Mouse (Mus musculus) kidney, postnatal 10 days (tissue): Measurements from ENCODE around the gene Dlx4.
A peak's percentile ranks its signal among the peaks of the same experiment; 100 is the strongest.

ENCODE experiments used
- DNase-seq: peaks from one replicate; pipeline ENCODE4 v3.0.0; 2021; ENCODE audit warnings: mixed read lengths

The Dlx4 gene

GRCm38 (mm10) chr11:95145851-95146403 is at the start of gene Dlx4:
Gene Dlx4 (minus strand): TSS chr11:95146263.
- DNase-seq = peak; percentile 41

GRCm38 (mm10) chr11:95189863-95190262 is 43.8 kb upstream of the Dlx4 start:
- peak; percentile 57 for DNase-seq

GRCm38 (mm10) chr11:95186826-95187225 is 40.8 kb upstream of the Dlx4 start:
- peak; percentile 25 for DNase-seq

GRCm38 (mm10) chr11:95185700-95186099 is 39.6 kb upstream of the Dlx4 start:
- peak; percentile 77 for DNase-seq

- no peak for DNase-seq
Measured at GRCm38 (mm10) chr11:95184561-95184960, 38.5 kb upstream of the Dlx4 start.

- no peak for DNase-seq
Measured at GRCm38 (mm10) chr11:95179311-95179710, 33.2 kb upstream of the Dlx4 start.

- DNase-seq = no peak
Measured at GRCm38 (mm10) chr11:95165857-95166256, 19.8 kb upstream of the Dlx4 start.

- no peak for DNase-seq
Measured at GRCm38 (mm10) chr11:95161708-95162107, 15.6 kb upstream of the Dlx4 start.

GRCm38 (mm10) chr11:95160693-95161092 is 14.6 kb upstream of the Dlx4 start:
- peak; percentile 27 for DNase-seq

- DNase-seq = no peak
Measured at GRCm38 (mm10) chr11:95159763-95160371, 13.8 kb upstream of the Dlx4 start.

- no peak for DNase-seq
Measured at GRCm38 (mm10) chr11:95157872-95158271, 11.8 kb upstream of the Dlx4 start.

GRCm38 (mm10) chr11:95157356-95157755 is 11.3 kb upstream of the Dlx4 start:
- no peak for DNase-seq

- DNase-seq = no peak
Measured at GRCm38 (mm10) chr11:95155511-95155910, 9.4 kb upstream of the Dlx4 start.

- DNase-seq = no peak
Measured at GRCm38 (mm10) chr11:95153681-95154080, 7.6 kb upstream of the Dlx4 start.

- DNase-seq = peak; percentile 30
Measured at GRCm38 (mm10) chr11:95153116-95153515, 7.1 kb upstream of the Dlx4 start.

GRCm38 (mm10) chr11:95150269-95151049 is 4.4 kb upstream of the Dlx4 start:
- peak; percentile 34 for DNase-seq

- DNase-seq = no peak
Measured at GRCm38 (mm10) chr11:95149462-95150268, 3.6 kb upstream of the Dlx4 start.

GRCm38 (mm10) chr11:95148754-95149153 is 2.7 kb upstream of the Dlx4 start:
- DNase-seq = no peak

- peak; percentile 24 for DNase-seq
Measured at GRCm38 (mm10) chr11:95144946-95145483, 1.0 kb downstream of the Dlx4 start.

GRCm38 (mm10) chr11:95144091-95144945 is 1.7 kb downstream of the Dlx4 start:
- no peak for DNase-seq

- DNase-seq = no peak
Measured at GRCm38 (mm10) chr11:95143663-95144062, 2.4 kb downstream of the Dlx4 start.
